Mouse (Mus musculus) kidney, adult 2 months (tissue): ENCODE data around the gene Rsrp1.

ENCODE experiments used
- CTCF ChIP-seq: fragments of 200-500 bp; conservative IDR thresholded peaks from 2 replicates; pipeline ENCODE4 v1.5.1; 2011; ENCODE audit warnings: low read depth, mild to moderate bottlenecking, control low read depth, low read length, moderate library complexity, mixed read lengths; ENCODE audit not compliant: insufficient read depth, insufficient read length
- POLR2A ChIP-seq: fragments of 200-500 bp; IDR thresholded peaks from one replicate; pipeline ENCODE4 v1.6.1; 2011; ENCODE audit warnings: low read depth, low read length, control low read depth

DNA sequence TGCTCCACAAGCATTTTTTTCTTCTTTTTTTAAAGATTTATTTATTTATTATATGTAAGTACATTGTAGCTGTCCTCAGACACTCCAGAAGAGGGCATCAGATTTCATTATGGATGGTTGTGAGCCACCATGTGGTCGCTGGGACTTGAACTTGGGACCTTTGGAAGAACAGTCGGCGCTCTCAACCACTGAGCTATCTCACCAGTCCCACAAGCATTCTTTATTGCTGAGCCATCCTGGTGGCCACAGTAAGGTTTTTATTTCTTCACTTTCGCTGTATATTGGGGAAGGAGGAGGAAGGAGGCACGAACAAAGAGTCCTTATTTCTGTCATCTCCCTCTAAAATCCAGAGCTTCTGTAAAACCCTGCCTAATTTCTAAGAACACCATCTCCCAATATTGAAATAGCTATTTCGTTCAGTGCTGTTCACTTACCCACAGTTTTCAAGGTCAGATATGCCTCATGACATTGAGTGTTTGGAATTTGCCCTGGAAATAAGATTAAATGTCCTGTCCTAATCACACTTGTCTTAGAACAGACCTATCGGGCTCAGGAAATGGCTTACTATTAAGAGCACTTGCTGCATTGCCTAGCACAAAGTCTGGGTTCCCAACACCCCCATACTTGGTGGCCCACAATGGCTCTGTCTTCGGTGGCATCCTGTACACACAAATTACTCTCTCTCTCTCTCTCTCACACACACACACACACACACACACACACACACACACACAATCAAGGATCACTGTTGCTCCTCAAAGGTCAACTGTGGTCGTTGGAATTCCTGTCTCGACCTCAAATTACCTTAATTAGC lies 1.1 kb upstream of the Rsrp1 start:
- TF ChIP-seq CTCF (no peak), POLR2A (no peak)
